Mouse (Mus musculus) liver, adult 2 months (tissue): Measurements from ENCODE around the gene Lbx1.

ENCODE experiments used
- CTCF ChIP-seq: fragments of 200-500 bp; IDR thresholded peaks from 2 replicates; pipeline ENCODE4 v1.5.1; 2011; ENCODE audit warnings: low read depth, low read length, control low read depth
- POLR2A ChIP-seq: fragments of 200-500 bp; IDR thresholded peaks from 2 replicates; pipeline ENCODE4 v1.6.1; 2011; ENCODE audit warnings: low read length, control low read depth; ENCODE audit not compliant: insufficient read depth; ENCODE audit errors: extremely low read depth

DNA sequence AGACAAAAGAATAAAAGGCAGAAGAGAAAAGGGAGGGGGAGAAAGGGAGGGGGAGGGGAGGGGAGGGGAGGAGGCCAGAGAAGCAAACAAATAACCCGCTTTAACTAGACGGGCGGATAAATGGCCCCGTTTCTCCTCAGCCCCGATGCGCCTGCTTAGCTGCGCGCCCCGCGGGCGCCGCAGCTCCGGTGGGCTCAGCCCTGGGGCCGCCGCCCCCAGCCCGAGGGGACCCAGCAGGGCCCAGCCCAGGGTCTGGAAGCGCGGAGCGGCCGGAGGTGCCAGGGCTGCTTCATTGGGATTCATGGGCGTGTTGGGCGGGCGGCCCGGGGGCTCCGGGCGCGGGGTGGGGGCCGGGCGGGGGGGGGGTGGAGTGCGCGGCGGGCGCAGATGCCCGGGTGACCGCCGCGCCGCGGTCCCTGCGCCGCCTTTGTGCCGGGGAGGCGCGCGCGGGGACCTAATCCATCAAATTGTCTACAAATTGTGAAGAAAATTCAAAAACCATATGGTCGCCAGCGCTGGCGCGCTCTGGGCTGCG lies 4.7 kb downstream of the Lbx1 start:
- TF ChIP-seq CTCF: no peak
- no peak for TF ChIP-seq POLR2A
